Mouse (Mus musculus) right cerebral cortex, adult 2 months (tissue): Measurements from ENCODE around the gene Gm10718.
"Not testable (repeated sequence)": the region's sequence is repeated elsewhere in the genome, so short reads cannot be mapped to it uniquely, and the experiment has no call there.

ENCODE experiments used
- DNase-seq, 2 experiments: peaks; one replicate each; pipeline ENCODE4 v3.0.0; 2021 to 2022; ENCODE audit warnings: low spot score in 2 of 2

Gene Gm10718

GRCm38 (mm10) chr9:3023312-3023984 lies at the start of gene Gm10718:
TSS of gene Gm10718 (plus strand) at chr9:3023547.
- peak in 1 of 2 experiments; percentile 3 for DNase-seq

GRCm38 (mm10) chr9:3000445-3000972 lies 22.8 kb upstream of the Gm10718 start, which contains the start of gene Gm10722:
TSS of gene Gm10722 (plus strand) at chr9:3000922.
- DNase-seq: peak in 1 of 2 experiments; percentile 5

GRCm38 (mm10) chr9:3001006-3001405 lies 22.3 kb upstream of the Gm10718 start:
- DNase-seq: peak in 1 of 2 experiments; percentile 2

- DNase-seq: peak; percentile 79 to 99
Measured at GRCm38 (mm10) chr9:3001948-3002659, 21.2 kb upstream of the Gm10718 start.

GRCm38 (mm10) chr9:3002794-3003396 lies 20.5 kb upstream of the Gm10718 start, which contains the start of gene Gm11168:
TSS of gene Gm11168 (plus strand) at chr9:3003346.
- not testable (repeated sequence) for DNase-seq

- not testable (repeated sequence) for DNase-seq
Measured at GRCm38 (mm10) chr9:3006179-3006578, 17.2 kb upstream of the Gm10718 start.

GRCm38 (mm10) chr9:3006636-3007035 lies 16.7 kb upstream of the Gm10718 start:
- DNase-seq: peak; percentile 86 to 92

- not testable (repeated sequence) for DNase-seq
Measured at GRCm38 (mm10) chr9:3007272-3007671, 16.1 kb upstream of the Gm10718 start.

- not testable (repeated sequence) for DNase-seq
Measured at GRCm38 (mm10) chr9:3009331-3009730, 14.0 kb upstream of the Gm10718 start.

- not testable (repeated sequence) for DNase-seq
Measured at GRCm38 (mm10) chr9:3012054-3012621, 11.2 kb upstream of the Gm10718 start.

- not testable (repeated sequence) for DNase-seq
Measured at GRCm38 (mm10) chr9:3012733-3013279, 10.5 kb upstream of the Gm10718 start, which contains the start of gene Gm10721. TSS of gene Gm10721 (plus strand) at chr9:3013140.

GRCm38 (mm10) chr9:3015354-3015753 lies 8.0 kb upstream of the Gm10718 start, which contains the start of gene Gm10720:
TSS of gene Gm10720 (plus strand) at chr9:3015654.
- not testable (repeated sequence) for DNase-seq

- DNase-seq: not testable (repeated sequence)
Measured at GRCm38 (mm10) chr9:3015896-3016295, 7.5 kb upstream of the Gm10718 start.

GRCm38 (mm10) chr9:3017108-3017507 lies 6.2 kb upstream of the Gm10718 start, which contains the start of gene Gm10719:
TSS of gene Gm10719 (plus strand) at chr9:3017408.
- DNase-seq: not testable (repeated sequence)

GRCm38 (mm10) chr9:3018944-3019343 lies 4.4 kb upstream of the Gm10718 start:
- not testable (repeated sequence) for DNase-seq

- peak in 1 of 2 experiments; percentile 24 for DNase-seq
Measured at GRCm38 (mm10) chr9:3019835-3020727, 3.3 kb upstream of the Gm10718 start.

- peak in 1 of 2 experiments; percentile 65 for DNase-seq
Measured at GRCm38 (mm10) chr9:3022316-3023008, 885 bp upstream of the Gm10718 start.

- peak; percentile 63 to 67 for DNase-seq
Measured at GRCm38 (mm10) chr9:3023985-3024648, 770 bp downstream of the Gm10718 start.
